Mouse (Mus musculus) spleen, adult 2 months (tissue): ENCODE data around the gene Itgb8. TPM values are rescaled to one million over a fixed set of nuclear protein-coding genes. Genes with fewer than 3 reads are reported as not detected.

Source experiments
- DNase-seq, 2 experiments: peaks; one replicate each; pipeline versions ENCODE4 v3.0.0 to v3.0.0-alpha.2; 2012 to 2021; ENCODE audit warnings: low spot score in 2 of 2, low read depth in 1 of 2
- H3K27ac ChIP-seq: fragments of 200-500 bp; 2 replicates; pipeline ENCODE4 v1.5.1; 2012; ENCODE audit warnings: low read length, inconsistent platforms; ENCODE audit not compliant: insufficient read depth
- H3K27me3 ChIP-seq: fragments of 200-500 bp; 2 replicates; pipeline ENCODE4 v1.6.1; 2012; ENCODE audit warnings: mild to moderate bottlenecking, moderate library complexity, low read length, inconsistent platforms; ENCODE audit not compliant: control insufficient read depth, insufficient read depth
- H3K36me3 ChIP-seq: fragments of 200-500 bp; 2 replicates; pipeline ENCODE4 v1.6.1; 2012; ENCODE audit warnings: mild to moderate bottlenecking, low read length, inconsistent platforms; ENCODE audit not compliant: control insufficient read depth, insufficient read depth
- H3K4me1 ChIP-seq: fragments of 200-500 bp; 2 replicates; pipeline ENCODE4 v1.6.1; 2011; ENCODE audit warnings: inconsistent platforms; ENCODE audit not compliant: control insufficient read depth, insufficient read depth, insufficient read length
- H3K4me3 ChIP-seq: fragments of 200-500 bp; 2 replicates; pipeline ENCODE4 v1.5.1; 2011; ENCODE audit warnings: mild to moderate bottlenecking, inconsistent platforms; ENCODE audit not compliant: insufficient read depth, insufficient read length; ENCODE audit errors: extremely low read depth
- CTCF ChIP-seq: fragments of 200-500 bp; IDR thresholded peaks from 2 replicates; pipeline ENCODE4 v1.5.1; 2011; ENCODE audit warnings: mild to moderate bottlenecking, inconsistent platforms; ENCODE audit not compliant: insufficient read depth, insufficient read length, insufficient replicate concordance; ENCODE audit errors: extremely low read depth
- POLR2A ChIP-seq: fragments of 200-500 bp; IDR thresholded peaks from 2 replicates; pipeline ENCODE4 v1.6.1; 2011; ENCODE audit warnings: low read depth, low read length, inconsistent platforms
- WGBS: fragments of 180-500 bp; shearing (Covaris S2); methylation state at CpG from one replicate; pipeline ENCODE4 v1.1.7; 2018; 5-methylcytosine and 5-hydroxymethylcytosine counted together
- polyA plus RNA-seq: library from polyadenylated mRNA; depleted of rRNA; stranded (reverse); fragments of >200 nt; gene quantifications from 2 replicates; pipeline ENCODE4 v1.2.3, GENCODE M21; 2012

The Itgb8 gene
- polyA plus RNA-seq, 1 experiment, result 0.02 TPM

DNA sequence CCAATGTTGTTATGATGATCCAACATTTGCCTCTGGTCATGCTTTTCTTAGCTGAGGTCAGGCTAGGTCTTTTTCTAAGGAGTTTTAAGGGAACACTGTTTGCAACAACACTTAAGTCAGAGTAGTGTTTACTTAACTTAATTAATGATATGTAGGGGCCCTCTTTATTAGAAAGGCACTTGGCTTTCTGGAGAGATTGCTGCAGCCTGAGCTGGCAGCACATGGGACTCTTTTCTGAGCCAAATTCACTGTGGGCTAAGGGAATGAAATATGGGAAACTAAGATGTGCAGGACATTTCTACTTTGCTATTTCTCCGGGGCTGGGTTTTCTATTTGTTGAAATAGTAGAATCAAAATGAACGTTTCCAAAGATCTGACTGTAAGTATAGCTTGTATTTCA, 73.5 kb downstream of the Itgb8 start:
- Histone ChIP-seq H3K27me3 (no peaks in the 10 kb centered on the region), H3K4me3 (no peak overlapping the region), H3K4me1 (no peaks in the 10 kb centered on the region), H3K36me3 (no peaks in the 10 kb centered on the region), H3K27ac (no peak overlapping the region)
- DNase-seq, result no peak
- 88% methylated on average over 2 of the region's 2 CpGs for WGBS
- TF ChIP-seq POLR2A (no peak), CTCF (no peak)

DNA sequence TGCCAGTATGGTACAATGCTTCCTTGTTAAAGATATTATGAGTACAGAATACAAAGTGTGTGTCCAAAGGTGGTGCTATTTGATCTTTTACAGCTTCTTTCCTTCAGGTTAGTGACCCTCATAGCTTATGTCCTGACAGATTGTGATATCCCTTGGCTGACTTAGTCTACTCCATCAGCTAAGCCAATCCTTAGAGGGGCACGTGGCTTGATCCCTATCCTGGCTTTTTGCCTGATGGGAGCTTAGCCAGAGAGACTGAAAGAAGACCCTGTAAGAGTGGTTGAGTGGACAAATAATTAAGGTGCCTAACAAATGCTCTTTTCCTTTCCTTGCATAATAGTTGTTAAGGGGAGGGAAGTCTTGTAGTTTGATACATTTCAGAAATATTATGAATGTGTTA, 73.9 kb downstream of the Itgb8 start:
- H3K4me1 ChIP-seq, result no peaks in the 10 kb centered on the region
- H3K4me3 ChIP-seq, result no peak overlapping the region
- H3K27ac ChIP-seq, result no peak overlapping the region
- no peak for DNase-seq
- H3K27me3 ChIP-seq, result no peaks in the 10 kb centered on the region
- 76% methylated on average over 1 of the region's 1 CpGs for WGBS
- TF ChIP-seq CTCF, result no peak
- no peak for TF ChIP-seq POLR2A
- no peaks in the 10 kb centered on the region for H3K36me3 ChIP-seq

DNA sequence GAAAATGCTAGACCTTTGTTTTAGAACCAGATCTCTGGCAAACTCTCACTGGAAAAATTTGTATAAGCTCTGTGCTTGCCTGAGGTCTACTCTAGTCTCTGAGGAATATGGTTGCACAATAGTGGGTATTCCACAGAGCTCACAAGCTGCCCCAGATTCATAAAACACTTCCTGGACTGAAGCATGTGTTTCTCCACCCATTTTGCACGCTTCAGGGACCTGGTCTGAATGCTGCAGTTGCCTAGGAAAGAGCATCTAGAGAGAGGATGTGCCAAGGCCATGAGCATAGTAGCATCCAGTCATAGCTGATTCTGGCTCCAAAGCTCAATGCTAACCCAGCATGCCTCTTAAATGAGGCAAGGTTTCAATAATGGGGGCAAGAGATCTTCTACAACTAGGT, 74.4 kb downstream of the Itgb8 start:
- DNase-seq, result no peak
- TF ChIP-seq CTCF, result no peak
- no peak for TF ChIP-seq POLR2A
- Histone ChIP-seq H3K27me3 (no peaks in the 10 kb centered on the region), H3K36me3 (no peaks in the 10 kb centered on the region), H3K27ac (no peak overlapping the region), H3K4me1 (no peaks in the 10 kb centered on the region), H3K4me3 (no peak overlapping the region)
- 26% methylated on average over 1 of the region's 1 CpGs for WGBS

DNA sequence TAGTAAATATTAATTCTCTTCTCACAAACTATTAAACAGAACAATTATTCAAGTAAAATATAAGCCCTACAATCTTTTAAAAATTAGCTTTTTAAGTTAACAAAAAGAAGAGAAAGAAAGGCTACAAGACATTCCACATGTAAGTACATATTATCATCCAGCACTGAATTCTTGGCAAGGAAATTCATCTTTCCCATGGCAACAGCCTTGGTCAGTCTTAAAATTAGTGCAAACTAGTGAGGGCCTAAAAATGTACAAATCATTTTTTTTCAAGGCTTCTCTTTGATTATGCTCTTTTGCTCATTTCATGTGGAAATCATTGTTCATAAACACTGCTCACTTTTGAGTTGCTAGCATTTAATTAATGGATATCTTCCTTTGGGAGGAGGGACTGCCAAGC, 77.8 kb downstream of the Itgb8 start:
- Histone ChIP-seq H3K4me1 (no peaks in the 10 kb centered on the region), H3K4me3 (no peak overlapping the region), H3K27ac (no peak overlapping the region), H3K27me3 (no peaks in the 10 kb centered on the region), H3K36me3 (no peaks in the 10 kb centered on the region)
- DNase-seq, result no peak
- no peak for TF ChIP-seq CTCF
- no peak for TF ChIP-seq POLR2A

DNA sequence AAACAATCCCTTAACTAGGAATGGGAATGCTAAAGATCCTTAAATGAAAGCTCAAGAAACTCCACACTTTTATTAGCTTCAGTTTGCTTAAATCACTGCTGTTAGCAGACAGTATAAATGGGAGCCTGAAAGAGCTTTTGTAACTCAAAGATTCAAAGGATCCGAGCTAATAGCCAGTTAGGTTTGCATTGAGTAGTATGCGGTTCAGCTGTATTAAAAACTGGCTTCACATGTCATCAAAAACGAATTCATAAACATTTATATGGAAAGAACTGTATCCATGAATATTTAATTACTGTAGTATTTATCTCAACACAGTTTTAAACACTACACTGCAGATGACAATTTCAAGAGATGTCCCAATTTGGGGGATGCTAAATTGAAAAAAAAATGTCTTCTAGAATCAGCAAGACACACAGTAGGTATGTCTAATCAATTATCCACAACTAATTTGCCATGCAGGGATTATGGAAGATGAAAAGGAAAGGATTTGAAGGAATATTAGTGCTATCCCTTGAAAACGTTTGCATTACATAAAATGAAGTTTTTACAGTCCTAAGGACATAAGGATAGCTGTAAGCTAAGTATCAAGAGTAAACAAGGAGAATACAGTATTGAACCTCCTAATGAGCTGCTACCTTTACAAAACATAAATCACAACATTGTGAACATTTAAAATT, 79.2 kb downstream of the Itgb8 start:
- Histone ChIP-seq H3K27me3 (no peaks in the 10 kb centered on the region), H3K36me3 (no peaks in the 10 kb centered on the region), H3K27ac (no peak overlapping the region), H3K4me1 (no peaks in the 10 kb centered on the region), H3K4me3 (no peak overlapping the region)
- TF ChIP-seq POLR2A (no peak), CTCF (no peak)
- 79% methylated on average over 4 of the region's 4 CpGs for WGBS
- no peak for DNase-seq

DNA sequence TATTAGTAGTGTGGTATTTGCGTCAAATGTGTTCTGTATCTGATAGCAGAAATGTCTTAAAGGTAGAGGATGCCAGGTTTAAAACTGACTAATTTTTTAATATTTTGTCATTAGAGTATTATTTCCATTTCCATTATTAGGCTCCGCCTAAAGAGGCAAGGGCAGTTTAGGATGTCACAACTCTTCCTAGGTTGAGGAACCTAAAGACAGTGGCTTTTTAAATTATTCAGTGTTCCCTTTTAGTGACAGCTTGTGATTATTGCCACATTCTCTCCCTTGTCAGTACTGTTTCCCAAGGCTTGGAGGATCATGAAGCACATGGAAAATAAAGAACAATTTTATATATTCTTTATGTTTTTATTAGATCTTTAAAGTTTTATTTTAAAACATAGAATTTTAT, 80.9 kb downstream of the Itgb8 start:
- Histone ChIP-seq H3K4me1 (no peaks in the 10 kb centered on the region), H3K4me3 (no peak overlapping the region), H3K36me3 (no peaks in the 10 kb centered on the region), H3K27me3 (no peaks in the 10 kb centered on the region), H3K27ac (no peak overlapping the region)
- WGBS, result 87% methylated on average over 2 of the region's 2 CpGs
- TF ChIP-seq CTCF (no peak), POLR2A (no peak)
- no peak for DNase-seq

DNA sequence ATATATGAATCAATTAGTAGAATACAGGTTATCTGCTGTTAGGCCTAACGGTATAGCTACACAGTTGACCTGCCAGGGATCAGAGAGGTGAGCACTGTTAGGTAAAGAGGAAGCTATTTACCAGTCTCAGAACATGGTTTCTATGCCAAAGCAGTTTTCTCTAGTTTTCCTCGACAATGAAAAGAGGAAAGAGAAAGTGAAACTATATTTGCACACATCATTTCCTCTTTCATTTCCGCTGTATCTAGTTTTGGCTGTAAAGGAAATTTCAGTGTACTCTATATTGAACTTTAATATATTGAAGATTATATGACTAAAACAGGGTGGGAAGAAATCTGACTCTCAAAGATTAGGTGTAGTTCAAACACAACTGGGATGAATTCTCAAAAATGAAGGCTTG, 81.5 kb downstream of the Itgb8 start:
- Histone ChIP-seq H3K27ac (no peak overlapping the region), H3K36me3 (no peaks in the 10 kb centered on the region), H3K27me3 (no peaks in the 10 kb centered on the region), H3K4me1 (no peaks in the 10 kb centered on the region), H3K4me3 (no peak overlapping the region)
- WGBS, result 8% methylated on average over 3 of the region's 3 CpGs
- TF ChIP-seq POLR2A (no peak), CTCF (no peak)
- DNase-seq, result peak in 1 of 2 experiments; percentile 59
